Mouse (Mus musculus) cerebral cortex, adult 2 months (tissue): ENCODE data around the gene Traf2.

Experiments used
- WGBS: fragments of 180-500 bp; shearing (Covaris S2); methylation state at CpG from one replicate; pipeline ENCODE4 v1.1.7; 2018; 5-methylcytosine and 5-hydroxymethylcytosine counted together

The Traf2 gene

DNA sequence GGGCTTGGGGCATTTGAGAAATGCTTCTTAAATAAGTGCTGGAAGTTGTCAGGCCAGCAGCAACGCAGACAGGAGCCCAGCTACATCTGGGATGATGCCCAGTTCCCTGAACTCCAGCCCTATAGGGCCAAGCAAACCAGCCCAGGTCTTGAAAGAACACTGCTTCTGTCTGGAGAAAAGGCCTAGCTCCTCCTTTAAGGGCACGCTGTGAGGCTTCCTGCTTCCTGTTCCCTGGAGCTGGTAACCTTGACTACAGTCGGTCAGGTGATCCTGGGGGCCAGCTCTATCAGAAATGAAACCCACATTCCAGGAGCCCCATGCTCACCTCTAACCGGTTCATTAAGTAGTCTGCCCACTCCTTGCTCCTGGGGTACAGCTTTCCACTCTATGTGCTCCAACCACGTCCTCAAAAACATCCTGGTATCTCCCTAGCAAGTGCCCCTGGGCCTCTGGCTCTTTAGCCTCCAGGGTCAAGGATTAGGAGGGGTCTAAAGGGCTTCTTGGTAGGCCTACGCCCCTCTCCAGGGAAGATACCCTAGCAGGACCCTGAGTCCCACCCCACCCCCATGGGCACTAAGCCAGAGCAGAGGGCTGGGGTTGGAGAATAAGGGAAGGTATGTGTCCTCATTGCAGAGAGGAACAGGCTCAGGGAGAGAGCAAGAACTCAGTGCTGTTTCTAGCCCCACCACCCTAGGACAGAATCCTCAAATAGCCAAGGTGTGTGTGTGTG is 48.7 kb downstream of the Traf2 start:
- WGBS = 55% methylated on average over 6 of the region's 6 CpGs

DNA sequence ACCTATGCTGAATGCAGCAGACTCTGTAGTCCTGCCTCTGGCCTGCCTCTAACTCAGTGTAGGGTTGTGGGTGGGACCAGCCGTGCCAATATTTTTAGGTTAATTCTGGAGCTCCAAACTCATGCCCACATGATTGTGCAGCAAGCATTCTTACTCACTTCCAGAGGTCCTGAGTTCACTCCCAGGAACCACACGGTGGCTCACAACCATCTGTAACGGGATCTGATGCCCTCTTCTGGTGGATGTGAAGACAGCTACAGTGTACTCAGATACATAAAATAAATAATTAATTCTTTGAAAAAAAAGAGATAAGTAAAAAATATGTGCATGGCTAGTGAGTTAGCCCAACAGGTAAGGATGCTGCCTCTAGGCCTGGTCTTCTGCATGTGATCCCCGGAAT is 50.3 kb downstream of the Traf2 start:
- whole genome bisulfite sequencing = 42% methylated on average over 4 of the region's 4 CpGs

- 90% methylated on average over 5 of the region's 5 CpGs for WGBS
Observed at GRCm38 (mm10) chr2:25493476-25493961, 53.2 kb downstream of the Traf2 start, which contains the start of gene Lcn12. TSS of gene Lcn12 (minus strand) at chr2:25493911.

GRCm38 (mm10) chr2:25492988-25493387 is 53.8 kb downstream of the Traf2 start:
- WGBS = 92% methylated on average over 5 of the region's 5 CpGs

- 78% methylated on average over 7 of the region's 7 CpGs for WGBS
Observed at GRCm38 (mm10) chr2:25488671-25489068, 58.1 kb downstream of the Traf2 start.

GRCm38 (mm10) chr2:25487965-25488670 is 58.6 kb downstream of the Traf2 start:
- 85% methylated on average over 6 of the region's 6 CpGs for WGBS

DNA sequence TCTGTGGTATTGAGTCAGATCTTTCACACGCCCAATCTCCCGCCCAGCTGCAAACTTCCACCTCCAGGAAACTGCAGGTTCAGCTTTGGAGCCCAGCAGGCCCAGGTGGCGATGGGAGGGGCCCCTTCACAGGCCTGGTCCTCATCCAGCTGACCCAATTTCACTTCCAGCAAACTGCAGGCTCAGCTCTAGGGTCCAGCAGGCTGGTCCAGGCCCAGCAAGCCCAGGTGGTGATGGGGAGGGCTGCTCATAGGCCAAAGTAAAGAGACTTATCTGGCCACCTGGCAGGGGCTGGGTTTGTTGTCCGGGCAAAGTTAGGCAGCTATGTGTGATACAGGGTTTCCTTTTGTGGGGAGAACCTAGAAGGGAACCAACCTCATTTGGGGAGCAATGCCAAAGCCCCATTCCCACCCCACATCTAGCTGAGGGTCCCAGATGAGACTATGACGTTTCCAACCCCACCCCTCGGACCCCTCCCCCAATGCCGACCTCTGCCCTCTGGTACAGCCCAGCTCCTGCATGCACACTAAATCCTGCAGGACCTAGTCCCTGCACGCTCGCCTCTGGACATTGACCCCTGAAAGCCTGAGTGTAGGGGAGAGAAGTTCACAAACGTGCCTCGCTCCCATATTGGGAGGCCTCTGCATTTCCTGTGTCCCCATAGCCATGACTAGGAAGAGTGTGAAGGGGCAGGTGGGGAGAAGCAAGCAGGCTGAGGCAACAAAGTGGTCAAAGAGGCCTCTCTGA is 61.7 kb downstream of the Traf2 start:
- 75% methylated on average over 11 of the region's 11 CpGs for WGBS

DNA sequence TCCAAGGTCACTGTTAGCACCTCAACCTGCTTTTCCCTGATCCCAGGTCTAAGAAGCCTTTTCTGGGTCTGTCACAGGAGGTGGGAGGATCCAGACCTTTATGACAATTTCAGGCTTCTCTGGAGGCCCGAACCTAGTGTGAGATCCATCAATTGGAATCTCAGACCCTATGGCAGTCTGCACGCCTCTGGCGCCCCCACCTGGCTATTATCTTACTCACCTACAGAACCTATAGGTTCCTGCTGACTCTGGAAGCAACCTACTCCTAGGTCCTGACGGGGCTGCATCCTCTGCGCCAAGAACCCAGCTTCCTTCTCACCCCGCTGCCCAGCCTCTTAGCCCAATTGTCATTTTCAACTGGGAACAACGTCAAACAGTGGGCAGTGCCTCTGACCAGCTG is 63.8 kb downstream of the Traf2 start:
- 33% methylated on average over 7 of the region's 7 CpGs for WGBS

DNA sequence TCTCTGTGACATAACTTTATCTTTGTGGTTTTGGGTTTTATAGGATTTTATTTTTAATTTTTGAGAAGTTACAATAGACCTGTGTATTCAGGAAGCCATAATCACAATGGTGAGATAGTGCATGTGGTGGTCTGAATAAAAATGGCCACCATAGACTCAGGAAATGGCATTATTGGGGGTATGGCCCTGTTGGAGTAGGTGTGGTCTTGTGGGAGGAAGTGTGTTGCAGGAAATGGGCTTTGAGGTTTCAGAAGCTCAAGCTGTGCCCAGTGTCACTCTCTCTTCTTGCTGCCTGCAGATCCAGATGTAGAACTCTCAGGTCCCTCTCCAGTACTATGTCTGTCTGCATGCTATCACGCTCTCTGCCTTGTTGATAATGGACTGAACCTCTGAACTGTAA is 66.2 kb downstream of the Traf2 start:
- WGBS = 97% methylated on average over 1 of the region's 1 CpGs

- WGBS = 74% methylated on average over 10 of the region's 10 CpGs
Observed at GRCm38 (mm10) chr2:25479551-25480311, 67.0 kb downstream of the Traf2 start.

DNA sequence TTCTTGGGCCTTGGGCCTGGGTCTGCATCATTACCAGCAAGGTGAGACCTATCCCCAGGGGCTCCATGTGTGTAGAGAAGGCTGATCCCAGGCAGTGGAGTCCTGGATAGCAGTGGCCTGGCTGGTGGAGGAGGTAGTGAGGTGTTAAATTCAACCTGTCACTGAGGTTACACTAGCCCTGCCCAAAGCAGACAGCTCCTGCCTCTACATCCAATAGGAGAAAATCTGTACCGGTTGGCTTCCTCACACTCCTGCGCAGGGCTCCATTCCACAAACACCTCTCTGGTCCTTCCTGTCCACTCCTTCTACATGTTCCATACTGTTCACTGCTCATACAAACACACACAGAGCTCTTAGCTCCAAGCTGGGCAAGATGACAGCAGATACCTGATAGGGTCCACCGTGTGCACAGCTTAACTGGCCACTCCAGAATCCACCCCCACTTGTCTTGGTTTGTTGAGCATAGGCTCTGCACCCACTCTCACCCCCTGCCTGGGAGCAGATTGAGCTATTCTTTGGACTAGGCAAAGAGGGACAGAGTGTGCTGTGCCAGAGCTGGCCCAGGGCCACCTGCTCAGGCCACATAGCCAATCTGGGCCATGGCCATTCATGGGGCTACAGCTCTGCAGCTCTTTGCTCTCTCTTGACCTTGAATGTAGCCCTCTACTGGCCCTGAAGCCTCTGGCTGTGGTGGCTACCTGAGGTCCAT is 68.6 kb downstream of the Traf2 start:
- WGBS = 80% methylated on average over 3 of the region's 3 CpGs

DNA sequence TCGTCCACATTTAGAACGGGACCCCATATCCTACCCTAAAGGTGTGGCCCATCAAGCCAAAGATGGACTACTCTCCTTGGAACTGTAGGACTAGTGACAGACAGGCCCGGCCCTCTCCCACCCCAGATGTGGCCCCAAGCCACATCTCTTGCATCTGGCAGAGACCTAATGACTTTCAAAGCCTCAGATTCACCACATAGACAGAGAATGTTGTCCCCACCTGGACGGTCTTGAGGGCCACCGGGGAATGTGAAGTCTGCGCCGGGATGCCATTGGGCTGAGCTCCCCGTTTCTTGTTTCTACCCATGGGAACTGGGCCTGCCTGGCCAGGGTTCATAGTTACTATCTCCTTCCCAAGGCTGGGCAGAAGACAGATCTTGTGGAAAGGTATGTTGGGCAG is 69.2 kb downstream of the Traf2 start:
- WGBS = 92% methylated on average over 8 of the region's 8 CpGs

DNA sequence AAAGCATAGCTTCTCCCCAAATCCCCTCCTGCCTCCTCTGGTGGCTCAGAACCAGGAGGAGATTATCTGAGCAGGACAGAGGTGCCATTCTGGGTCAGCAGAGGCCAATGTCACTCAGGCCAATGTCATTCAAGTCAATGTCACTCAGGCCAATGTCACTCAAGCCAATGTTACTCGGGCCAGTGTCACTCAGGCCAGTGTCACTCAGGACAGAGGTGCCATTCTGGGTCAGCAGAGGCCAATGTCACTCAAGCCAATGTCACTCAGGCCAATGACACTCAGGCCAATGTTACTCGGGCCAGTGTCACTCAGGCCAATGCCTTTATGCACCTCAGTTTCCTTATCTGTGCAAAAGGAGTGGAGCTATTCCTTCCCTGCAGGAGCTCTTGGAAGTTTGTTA is 74.2 kb downstream of the Traf2 start:
- 81% methylated on average over 2 of the region's 2 CpGs for WGBS

DNA sequence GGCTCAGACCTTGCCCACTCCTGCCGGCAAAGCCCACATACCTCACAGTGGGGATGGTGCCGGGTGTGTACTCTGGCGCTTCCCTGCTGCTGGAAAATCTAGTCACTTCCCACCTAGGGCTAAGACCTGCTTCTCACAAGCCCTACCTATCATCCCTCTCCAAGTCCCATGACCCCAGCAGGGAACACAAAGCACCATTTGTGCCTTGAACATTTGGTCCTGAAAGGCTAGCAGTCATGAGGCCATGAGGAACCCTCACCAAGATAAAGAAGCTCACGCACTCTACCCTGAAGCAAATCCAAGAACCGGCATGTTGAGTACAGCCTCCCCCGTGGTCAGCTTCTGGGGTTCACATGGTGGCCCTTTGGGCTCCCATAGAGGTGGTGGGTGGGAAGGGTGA is 76.8 kb downstream of the Traf2 start, which contains the start of gene Ptgds:
TSS of gene Ptgds (minus strand) at position 78 of the 400 bp plus-strand sequence.
- WGBS = 59% methylated on average over 6 of the region's 6 CpGs

GRCm38 (mm10) chr2:25468962-25469915 is 77.5 kb downstream of the Traf2 start:
- WGBS = 68% methylated on average over 10 of the region's 10 CpGs
